Mouse (Mus musculus) fibroblast of lung, adult 2 months (primary cell): ENCODE results near the gene Adamtsl3.

Experiments used
- DNase-seq: peaks from one replicate; pipeline ENCODE4 v3.0.0-alpha.2; 2011; ENCODE audit warnings: low read depth

Gene Adamtsl3

GRCm38 (mm10) chr7:82422561-82422960 lies 87.1 kb downstream of the Adamtsl3 start:
- peak; percentile 76 for DNase-seq

- DNase-seq: peak; percentile 58
Measured at GRCm38 (mm10) chr7:82423602-82424001, 88.1 kb downstream of the Adamtsl3 start.

DNA sequence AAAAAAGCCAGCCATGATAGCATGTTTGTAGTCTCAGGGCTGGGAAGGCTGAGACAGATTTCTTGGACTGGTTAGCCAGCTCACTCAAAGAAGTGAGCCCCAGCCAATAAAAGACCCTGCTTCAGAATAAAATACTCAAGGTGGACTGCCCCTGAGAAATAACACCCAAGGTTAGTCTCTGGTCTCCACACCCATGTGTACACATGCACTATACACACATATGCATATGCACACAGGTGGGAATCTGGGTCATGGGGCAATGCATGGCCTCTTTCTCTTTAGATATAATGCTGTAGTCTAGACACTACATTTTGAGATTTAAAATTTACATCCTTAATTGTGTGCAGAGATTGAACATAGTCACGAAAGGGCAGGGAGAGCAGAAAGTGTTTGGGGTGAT lies 88.8 kb downstream of the Adamtsl3 start:
- DNase-seq: no peak

- no peak for DNase-seq
Measured at GRCm38 (mm10) chr7:82425374-82425773, 89.9 kb downstream of the Adamtsl3 start.

- no peak for DNase-seq
Measured at GRCm38 (mm10) chr7:82429447-82429846, 94.0 kb downstream of the Adamtsl3 start.

DNA sequence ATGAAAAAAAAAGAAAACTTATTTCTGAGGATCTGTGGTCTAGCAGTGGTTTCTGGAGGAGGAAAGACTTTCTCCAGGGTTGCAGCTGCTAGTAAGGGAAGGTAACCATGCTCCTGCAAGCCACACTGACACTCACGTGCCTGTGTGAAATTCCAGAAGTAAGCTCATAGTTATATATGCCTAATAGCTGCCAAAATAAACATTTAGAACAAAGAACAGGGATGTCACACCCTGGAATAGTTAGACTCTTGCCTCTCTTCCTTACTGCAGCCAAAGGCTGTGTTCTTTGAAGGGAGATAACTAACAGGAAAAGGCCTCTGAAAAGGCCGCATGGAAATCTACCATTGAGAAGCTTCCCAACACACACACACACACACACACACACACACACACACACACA lies 96.1 kb downstream of the Adamtsl3 start:
- no peak for DNase-seq

DNA sequence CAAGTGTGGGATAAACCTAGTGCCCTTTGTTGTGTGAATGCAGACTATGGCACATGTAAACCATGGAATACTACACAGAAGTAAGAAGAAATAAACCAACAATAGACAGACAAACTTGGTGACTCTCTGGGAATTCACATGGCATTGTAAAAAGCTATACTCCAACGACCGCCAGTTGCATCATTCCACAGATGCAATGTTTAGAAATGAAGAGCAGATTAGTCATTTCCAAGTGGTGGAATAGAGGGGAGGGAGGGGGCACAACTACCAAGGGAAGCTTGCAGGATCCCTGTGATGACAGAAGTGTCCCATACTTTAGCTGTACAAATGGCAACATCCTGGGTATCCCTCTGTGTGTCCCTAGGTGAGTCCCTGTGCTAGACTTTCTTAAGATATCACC lies 97.7 kb downstream of the Adamtsl3 start:
- no peak for DNase-seq

DNA sequence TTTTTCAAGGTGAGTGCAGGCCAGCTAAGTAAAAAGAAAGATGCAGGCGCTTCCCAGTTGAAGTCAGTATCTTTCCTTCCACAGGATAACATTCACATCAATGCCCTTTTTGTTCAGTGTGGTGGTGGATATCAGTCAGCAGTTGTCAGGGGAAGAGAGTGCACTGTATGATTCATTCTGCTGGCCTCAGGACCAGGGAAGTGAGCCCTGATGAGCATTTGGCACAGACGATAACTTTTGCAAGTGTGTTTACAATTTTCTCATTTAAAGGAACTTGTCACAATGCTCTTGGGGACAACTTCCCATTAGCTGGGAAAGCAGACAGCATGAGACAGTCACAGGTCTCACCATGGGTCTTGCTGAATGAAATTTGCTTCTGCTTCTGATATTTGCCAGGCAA lies 122.9 kb downstream of the Adamtsl3 start:
- peak; percentile 36 for DNase-seq

DNA sequence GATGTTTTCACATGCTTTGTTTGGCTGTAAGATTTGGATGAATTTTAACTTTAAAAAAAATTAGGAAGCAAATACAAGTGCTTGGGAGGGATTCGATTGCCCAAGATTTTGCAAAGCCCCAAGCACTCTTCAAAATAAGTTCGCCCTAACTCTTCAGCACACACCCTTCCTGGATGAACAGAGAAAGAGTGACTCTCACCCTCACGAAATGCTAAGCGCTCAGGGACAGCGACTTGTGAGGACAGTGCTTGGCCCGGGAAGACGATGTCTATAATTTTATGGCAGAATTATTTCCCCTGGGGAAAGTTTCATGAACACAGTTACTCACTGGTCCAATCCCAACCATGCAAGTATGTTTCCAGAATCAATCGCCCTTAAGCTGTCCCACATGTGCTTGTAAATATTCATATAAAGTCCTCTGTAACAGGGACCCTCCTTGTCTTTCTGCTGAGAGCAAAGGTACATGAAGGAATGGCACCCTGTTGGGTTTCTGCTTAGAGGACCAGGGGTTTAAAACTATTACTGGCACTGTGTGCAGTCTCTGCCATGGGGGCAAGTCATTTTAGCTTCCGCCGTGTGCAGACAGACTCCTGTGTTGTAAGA lies 127.5 kb downstream of the Adamtsl3 start:
- no peak for DNase-seq

DNA sequence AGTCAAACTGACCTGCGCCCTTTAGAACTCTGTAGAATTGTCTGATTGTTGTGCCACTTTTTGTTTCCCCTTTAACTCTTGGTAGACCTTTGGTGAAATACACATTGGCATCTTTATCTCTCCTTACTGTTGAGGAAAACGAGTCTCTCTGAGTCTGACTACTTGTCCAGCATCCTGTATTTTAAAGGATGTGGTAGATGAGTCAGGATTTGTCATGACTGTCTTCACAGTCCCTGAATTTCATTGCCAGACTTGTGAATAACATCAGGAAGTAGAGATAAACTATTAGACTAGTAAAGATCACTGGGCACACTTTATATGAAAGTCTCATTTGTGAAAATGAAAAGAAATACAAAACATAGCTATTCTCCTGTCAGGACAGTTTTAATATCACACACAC lies 128.9 kb downstream of the Adamtsl3 start:
- no peak for DNase-seq

- DNase-seq: no peak
Measured at GRCm38 (mm10) chr7:82465437-82465836, 129.9 kb downstream of the Adamtsl3 start.

DNA sequence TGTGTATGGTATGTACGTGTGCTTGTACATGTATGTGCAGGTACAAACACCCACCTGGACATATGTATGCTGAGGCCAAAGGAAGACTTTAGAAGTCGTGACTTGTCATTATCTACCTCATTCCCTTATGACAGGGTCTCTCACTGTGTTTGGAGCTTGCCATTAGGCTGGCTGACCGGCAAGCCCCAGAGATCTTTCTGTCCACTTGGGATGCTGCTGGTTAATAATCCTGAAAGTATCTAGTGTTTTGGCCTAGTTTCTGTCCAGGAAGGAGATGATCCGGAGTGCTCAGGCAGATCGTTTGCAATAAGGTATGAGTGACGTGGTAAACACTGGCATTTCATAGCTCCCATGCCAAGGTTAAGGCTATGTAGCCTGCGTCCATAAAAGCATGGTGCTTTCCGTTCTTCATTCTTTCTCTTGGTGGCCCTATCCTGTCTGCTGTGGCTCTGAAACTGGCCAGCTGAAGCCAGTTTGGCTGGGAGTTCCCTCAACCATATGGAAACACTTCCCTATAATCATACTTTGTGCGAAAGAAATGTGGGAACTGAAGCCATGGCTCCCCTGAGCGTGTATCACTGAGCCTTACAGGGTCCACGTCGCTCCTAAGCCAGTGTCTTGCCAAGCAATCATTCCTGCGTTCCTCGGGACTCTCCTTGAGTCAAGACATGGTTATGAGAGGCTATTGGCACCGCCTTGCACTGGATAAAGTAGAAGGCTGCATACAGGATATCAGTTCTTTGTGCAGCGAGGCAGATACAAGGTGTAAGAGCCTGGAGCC lies 141.1 kb downstream of the Adamtsl3 start:
- no peak for DNase-seq

DNA sequence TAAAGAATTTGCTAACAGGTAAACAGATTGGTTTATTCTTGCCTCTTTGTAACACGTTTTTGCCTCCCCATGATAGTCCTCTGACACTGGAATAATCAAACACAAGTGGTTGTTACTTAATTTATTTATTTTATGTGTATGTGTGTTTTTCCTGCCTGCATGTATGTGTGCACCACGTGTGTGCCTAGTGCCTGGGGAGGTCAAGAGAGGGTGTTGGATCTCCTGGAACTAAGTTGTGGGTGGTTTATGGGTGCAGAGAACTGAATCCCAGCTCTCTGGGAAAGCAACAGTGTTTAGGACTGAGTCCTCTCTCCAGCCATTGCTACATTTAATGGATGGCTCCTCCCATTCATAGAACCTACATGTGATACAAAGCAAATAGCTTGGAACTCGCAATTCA lies 143.0 kb downstream of the Adamtsl3 start:
- DNase-seq: no peak

GRCm38 (mm10) chr7:82478861-82479755 lies 143.6 kb downstream of the Adamtsl3 start:
- peak; percentile 33 for DNase-seq

GRCm38 (mm10) chr7:82483426-82483825 lies 147.9 kb downstream of the Adamtsl3 start:
- no peak for DNase-seq

GRCm38 (mm10) chr7:82484834-82485233 lies 149.3 kb downstream of the Adamtsl3 start:
- no peak for DNase-seq

DNA sequence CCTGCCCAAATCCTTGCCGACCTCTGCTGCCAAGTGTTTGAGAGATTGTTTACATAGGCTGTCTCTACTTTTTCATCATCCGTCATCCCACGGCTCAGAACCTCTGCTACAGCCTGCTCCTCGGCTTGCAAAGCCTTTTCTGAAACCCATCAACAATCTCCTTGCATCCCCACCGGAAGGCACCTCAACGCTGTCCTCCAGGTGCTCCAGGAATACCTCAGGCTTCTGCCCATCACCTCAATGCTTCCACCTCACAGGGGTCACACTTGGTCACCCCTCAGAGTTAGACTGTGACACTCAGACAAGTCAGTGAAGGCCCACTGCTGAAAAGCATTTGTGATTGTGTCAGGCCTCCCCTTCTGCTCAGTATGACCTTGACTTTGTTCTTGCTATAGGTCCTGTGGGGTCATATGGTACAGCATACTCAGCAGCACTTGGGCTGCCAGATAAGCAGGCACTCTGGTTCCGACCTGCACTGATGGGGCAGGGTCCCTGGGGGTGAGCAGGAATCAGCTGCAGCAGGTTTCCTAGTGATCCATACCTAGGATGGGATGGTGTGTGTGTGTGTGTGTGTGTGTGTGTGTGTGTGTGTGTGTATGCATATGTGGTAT lies 150.0 kb downstream of the Adamtsl3 start:
- no peak for DNase-seq

DNA sequence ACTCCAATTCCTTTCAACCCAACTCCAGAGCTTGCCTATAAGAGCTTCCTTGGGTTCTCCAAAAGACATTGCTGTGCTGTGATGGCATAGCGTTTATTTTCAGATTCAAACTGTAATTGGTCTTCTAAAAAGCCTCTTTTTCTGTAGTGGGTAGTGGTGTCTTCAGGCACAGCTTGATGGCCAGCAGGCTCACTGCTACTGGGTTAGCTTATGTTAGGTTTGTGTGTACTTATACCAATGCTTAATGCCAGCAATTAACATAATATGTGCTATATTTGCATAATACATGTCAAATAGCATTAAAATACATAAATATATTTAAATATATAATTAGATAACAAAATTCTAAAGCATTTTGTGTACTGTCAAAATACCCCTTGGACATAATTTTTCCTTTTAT lies 155.5 kb downstream of the Adamtsl3 start:
- DNase-seq: no peak

DNA sequence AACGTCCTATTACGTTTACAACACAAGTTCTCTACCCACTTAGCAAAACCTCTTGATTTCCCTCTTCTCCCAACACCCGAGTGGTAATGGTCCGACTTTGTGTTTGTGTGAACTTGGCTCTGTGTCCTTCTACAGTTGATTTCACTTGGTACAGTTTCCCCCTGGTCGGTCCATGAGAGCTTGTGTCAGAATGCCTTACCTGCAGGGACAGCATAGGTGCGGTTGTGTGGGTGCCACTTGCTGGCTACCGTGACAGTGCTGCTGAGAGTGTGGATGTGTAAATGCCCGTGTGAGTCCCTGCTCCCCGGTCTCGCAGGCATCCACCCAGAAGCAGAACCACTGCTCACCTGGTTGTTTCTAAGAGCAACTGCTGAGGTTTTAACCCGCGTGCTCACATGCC lies 157.4 kb downstream of the Adamtsl3 start:
- no peak for DNase-seq

DNA sequence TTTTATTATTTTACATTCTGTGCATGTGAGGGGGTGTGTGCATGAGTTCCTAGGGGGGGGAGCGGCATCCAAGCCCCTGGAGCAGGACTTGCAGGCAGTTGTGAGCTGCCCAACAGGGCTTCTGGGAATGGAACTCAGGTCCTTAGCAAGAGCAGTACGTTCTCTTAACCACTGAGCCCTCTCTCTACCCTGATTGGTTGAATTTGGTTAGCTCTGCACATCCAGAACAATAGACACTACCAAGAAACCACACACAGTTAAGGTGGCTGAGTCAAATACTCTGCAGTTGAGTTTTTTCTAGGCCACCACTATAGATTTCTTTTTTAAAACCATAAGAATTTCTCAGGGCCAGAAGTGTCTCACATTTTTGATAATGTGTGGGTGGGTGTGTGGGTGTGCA lies 158.7 kb downstream of the Adamtsl3 start:
- no peak for DNase-seq

DNA sequence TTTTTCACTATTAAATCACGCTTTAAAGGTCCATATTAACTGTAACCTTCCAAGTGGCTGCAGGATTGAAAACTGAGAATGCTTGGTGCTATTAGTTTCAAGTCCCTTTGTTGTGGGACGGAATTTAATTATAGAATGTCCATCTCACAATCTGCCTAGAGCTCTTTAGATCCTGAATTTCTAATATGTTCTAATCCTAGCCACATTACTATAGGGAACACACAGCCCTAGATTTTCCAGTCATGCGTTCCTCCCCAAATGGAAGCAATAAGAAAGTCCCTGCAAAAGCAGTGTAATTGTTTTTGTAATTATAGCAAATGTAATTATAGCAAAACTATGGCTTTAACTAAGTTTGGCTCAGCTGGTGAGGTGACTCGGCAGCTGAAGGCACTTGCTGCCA lies 161.6 kb downstream of the Adamtsl3 start:
- no peak for DNase-seq

- no peak for DNase-seq
Measured at GRCm38 (mm10) chr7:82501306-82501705, 165.8 kb downstream of the Adamtsl3 start.
